Mouse (Mus musculus) brain, embryonic 14.5 days (tissue): Measurements from ENCODE around the gene Gpld1. TPM values are rescaled to one million over a fixed set of nuclear protein-coding genes. Genes with fewer than 3 reads are reported as not detected.

Experiments used
- DNase-seq: peaks from one replicate; pipeline ENCODE4 v3.0.0-alpha.2; 2011; ENCODE audit warnings: low read depth
- CTCF ChIP-seq: fragments of 200-500 bp; IDR thresholded peaks from 2 replicates; pipeline ENCODE4 v1.5.1; 2012; ENCODE audit warnings: inconsistent platforms, mild to moderate bottlenecking, moderate library complexity, borderline replicate concordance; ENCODE audit not compliant: insufficient read depth, insufficient read length; ENCODE audit errors: extremely low read depth
- POLR2A ChIP-seq: fragments of 200-500 bp; IDR thresholded peaks from 2 replicates; pipeline ENCODE4 v1.6.1; 2012; ENCODE audit warnings: mild to moderate bottlenecking, inconsistent platforms, borderline replicate concordance; ENCODE audit not compliant: poor library complexity, insufficient read depth, insufficient read length, severe bottlenecking; ENCODE audit errors: extremely low read depth
- polyA plus RNA-seq: library from polyadenylated mRNA; depleted of rRNA; stranded (reverse); fragments of >200 nt; gene quantifications from 2 replicates; pipeline ENCODE4 v1.2.3, GENCODE M21; 2012

Gpld1 gene
- polyA plus RNA-seq, 1 experiment, result 2.6 TPM

GRCm38 (mm10) chr13:24921281-24921680 is 21.7 kb upstream of the Gpld1 start:
- TF ChIP-seq CTCF (no peak), POLR2A (no peak)
- no peak for DNase-seq

GRCm38 (mm10) chr13:24923991-24924390 is 19.0 kb upstream of the Gpld1 start:
- TF ChIP-seq CTCF (no peak), POLR2A (no peak)
- DNase-seq, result no peak

- TF ChIP-seq CTCF (no peak), POLR2A (no peak)
- DNase-seq, result no peak
These were observed 12.4 kb upstream of the Gpld1 start for GRCm38 (mm10) chr13:24930591-24930990.

- DNase-seq, result no peak
- TF ChIP-seq CTCF, result no peak
- TF ChIP-seq POLR2A, result no peak
These were observed 9.8 kb upstream of the Gpld1 start for GRCm38 (mm10) chr13:24933199-24933598.

DNA sequence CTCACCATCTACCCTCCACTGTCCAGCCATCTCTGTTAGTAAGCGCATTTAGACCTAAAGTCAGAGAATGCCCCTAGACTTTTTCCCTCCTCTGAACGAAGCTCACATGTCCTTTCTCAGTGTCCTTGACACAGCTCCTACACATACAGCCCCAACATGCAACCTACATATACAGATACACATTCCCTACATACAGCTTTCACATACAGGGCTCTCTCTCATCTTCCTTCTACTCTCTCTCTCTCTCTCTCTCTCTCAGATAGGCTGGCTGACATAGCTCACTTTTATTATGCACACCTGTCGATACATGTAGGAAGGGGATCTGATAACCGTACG is 6.2 kb upstream of the Gpld1 start:
- no peak for TF ChIP-seq POLR2A
- TF ChIP-seq CTCF, result no peak
- DNase-seq, result no peak

GRCm38 (mm10) chr13:24937108-24937838 is 5.7 kb upstream of the Gpld1 start, which contains the start of gene Aldh5a1:
Gene Aldh5a1 (minus strand): TSS chr13:24937661.
- peak; percentile 54; the same call in 1 of the 2 replicates for TF ChIP-seq CTCF
- peak; percentile 51 for TF ChIP-seq POLR2A
- peak; percentile 91 for DNase-seq

DNA sequence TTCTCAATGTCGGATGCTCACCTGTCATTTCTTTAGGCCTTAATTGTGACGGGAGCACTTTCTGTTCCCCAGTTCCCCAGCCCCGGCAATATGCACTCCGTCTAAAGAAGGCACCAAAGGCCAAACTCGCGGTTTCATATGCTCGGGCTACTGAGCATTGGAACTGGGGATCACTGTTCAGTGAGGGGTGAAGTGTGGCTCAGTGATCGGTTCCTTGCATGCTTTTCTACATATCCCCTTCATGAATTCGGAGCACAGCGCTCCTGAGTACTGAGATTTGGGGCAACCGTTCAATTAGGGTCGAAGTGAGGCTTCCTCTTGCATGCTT is 5.1 kb upstream of the Gpld1 start:
- TF ChIP-seq CTCF (no peak), POLR2A (no peak)
- DNase-seq, result no peak

DNA sequence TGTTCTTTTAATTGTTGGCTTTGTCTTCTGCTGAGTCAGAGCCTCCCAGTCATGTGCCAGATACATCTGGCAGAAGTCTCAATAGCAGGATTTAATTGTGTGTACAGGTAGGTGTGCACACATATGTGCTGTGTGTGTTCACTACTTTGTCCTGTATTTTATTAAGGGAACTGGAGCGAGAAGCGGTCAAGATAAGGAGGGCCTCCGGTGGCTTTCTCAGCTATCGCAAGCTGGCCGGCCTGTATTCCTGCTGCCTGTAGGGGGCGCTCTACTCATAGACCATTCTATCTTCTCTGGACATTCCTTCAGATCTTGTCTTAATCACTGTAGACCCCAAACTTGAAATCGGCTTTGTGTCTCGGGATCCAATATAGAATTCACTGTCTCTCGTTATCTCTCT is 4.3 kb upstream of the Gpld1 start:
- DNase-seq, result peak; percentile 76
- TF ChIP-seq POLR2A (no peak), CTCF (peak; percentile 80)

- no peak for DNase-seq
- TF ChIP-seq POLR2A (no peak), CTCF (no peak)
These were observed 3.5 kb upstream of the Gpld1 start for GRCm38 (mm10) chr13:24939472-24939871.

DNA sequence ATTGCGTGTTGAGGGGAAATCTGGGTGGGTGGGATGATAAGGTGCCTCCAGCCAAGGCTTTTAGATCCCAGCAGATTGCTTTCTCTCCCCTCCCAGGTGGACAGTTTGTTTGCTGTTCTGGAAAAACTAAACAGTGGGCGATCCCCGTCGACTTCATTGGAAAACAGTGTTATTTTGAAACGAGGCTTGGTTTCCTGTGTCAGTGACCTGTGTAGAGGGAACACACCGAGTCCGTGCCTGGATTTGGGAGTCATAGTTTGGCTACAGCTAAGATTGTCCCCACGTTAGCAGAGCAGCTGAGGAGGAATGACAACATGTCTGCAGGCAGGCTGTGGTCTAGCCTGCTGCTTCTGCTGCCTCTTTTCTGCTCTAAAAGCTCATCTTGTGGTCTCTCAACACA is 351 bp downstream of the Gpld1 start:
- TF ChIP-seq CTCF, result no peak
- TF ChIP-seq POLR2A, result no peak
- no peak for DNase-seq

GRCm38 (mm10) chr13:24945567-24945966 is 2.6 kb downstream of the Gpld1 start:
- no peak for TF ChIP-seq POLR2A
- no peak for TF ChIP-seq CTCF
- peak; percentile 73 for DNase-seq

GRCm38 (mm10) chr13:24947158-24947557 is 4.2 kb downstream of the Gpld1 start:
- DNase-seq, result no peak
- TF ChIP-seq CTCF, result no peak
- TF ChIP-seq POLR2A, result no peak
